Mouse (Mus musculus): Measurements from ENCODE around the gene BC025920.
"Not testable (repeated sequence)": the region's sequence is repeated elsewhere in the genome, so short reads cannot be mapped to it uniquely, and the experiment has no call there.

BC025920 gene

GRCm38 (mm10) chr10:81602741-81603151, 3.3 kb upstream of the BC025920 start:
- intact Hi-C loops (cut with DNase I), result no loop called here

DNA sequence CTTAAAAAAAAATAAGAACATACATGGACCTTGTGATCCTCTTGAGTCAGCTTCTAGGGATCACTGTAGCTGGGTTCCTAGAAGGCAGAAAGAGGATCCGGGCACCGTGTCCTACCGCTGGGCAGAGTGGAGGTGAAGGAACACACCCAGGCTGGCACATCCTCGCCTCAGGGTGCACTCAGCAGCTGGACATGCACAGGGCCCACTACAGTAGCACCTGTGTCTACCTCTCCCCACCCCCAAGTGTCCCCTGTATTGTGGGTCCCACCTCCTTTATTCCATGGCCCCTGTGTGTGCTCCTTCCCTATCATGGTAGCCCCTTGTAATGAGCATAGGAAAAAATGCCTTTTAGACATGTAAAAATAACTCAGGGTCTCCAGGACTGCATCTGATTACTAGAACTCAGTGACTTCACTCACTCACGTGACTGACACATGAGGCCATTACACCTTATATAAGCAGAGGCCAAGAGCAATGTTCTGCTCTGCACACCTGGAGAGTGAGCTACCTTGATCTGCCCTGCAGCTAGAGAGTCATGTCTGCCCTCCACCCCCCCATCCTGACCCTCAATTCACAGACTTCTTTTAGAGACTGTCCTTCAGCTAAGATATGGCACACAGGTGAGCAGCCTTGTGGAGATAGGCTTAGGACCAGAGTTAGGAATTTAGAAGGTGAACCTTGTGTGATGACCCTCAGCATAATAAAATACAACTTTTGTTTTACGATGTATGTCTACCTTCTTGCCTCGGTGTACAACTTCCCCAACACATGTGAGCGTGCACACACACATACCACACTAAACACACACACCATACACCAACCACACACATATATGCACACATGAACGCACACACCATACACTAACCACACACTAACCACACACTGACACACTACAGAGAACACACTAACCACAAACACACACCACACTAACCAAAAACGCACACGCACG, 1.8 kb upstream of the BC025920 start:
- intact Hi-C loops (cut with DNase I), result loop anchor here (2.0 kb wide), 1 partner anchor 39 kb away; no protein-coding TSS in a partner anchor

DNA sequence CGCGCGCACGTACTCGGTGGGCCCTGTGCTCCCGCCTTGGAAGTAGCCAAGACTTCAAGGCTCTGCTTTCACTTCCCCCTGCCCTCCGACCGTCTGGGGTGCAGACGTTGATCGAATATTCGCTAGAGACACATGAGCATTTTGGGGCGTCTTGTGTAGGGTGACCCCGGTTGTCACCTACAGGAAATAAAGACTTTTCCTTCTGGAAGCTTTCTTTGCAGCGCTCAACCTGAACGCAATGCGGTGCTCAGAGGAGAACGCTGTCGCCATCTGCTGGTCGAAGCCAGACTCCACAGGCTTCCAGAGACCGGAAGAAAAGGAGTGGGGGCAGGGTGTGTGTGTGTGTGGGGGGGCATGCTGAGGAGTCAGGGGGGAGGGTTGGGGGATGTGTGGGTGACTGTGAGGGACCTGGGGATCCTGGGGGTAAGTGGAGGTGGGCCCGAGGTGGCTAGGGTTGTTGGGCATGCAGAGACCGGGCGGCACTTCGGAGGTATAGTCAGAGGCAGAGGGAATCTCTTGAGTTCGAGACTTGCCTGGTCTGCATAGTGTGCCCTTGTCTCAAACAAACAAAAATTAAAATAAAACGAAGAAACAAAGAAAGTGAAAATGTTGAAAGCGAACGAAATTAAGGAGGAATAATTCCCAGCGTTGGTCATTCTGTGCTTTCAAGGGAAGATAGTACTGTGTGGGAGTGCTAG, 953 bp upstream of the BC025920 start:
- intact Hi-C loops (cut with DNase I), result loop anchor here (2.0 kb wide), 1 partner anchor 40 kb away; no protein-coding TSS in a partner anchor

DNA sequence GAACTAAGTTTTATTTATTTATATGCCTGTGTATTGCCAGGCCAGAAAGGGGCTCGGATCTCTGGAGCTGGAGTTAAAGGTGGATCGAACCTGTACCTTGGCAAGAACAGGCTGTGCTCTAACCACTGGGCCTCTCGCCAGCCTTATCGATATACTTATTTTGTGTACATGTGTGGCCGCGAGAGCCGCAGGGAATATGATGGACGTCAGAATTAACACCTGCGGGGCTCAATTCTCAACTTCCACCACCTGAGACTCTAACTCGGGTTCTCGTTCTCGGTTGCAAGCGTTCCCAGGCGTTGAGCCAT, 450 bp upstream of the BC025920 start:
- intact Hi-C loops (cut with DNase I), result loop anchor here (2.0 kb wide), 1 partner anchor 41 kb away; no protein-coding TSS in a partner anchor

DNA sequence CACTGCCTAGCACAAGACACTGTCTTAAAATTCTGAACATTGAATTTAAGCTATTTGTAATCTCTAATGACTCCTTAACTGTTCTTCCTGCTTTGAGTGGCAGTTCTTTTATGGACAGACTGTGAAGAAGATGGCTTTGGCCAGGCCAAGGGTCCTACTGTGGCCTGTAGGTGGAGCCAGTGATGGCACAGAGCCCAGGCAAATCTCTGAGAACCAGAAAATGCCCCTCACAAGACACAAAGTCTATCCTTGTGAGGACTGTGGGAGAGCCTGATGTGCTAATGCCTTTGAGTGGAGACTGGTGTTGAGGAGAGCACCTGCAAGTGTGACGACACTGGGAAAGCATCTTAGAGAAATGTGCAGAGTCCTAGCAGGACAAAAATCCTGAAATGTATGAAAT, 2.2 kb downstream of the BC025920 start:
- intact Hi-C loops (cut with DNase I), result no loop called here

- intact Hi-C loops (cut with DNase I), result no loop called here
Measured at GRCm38 (mm10) chr10:81612779-81613178, 6.7 kb downstream of the BC025920 start.

DNA sequence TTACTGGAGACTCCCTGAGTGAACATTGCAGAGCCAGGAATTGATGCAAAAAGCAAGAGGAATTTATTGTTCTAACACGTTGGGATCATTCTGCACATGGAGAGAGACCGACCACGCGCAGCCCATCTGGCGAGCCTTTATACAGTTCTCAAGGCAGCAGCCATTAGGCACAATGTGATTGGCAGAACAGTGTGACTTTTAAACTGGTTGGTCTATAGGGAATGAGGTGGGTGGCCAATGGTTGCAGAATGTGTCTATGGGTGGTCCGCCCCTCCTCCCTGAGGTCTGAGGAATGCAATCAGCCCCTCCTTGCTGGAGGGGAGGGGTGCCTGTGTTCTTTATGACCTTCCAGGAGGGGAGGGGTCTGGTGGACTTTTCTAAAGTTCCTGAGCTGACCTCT, 9.4 kb downstream of the BC025920 start:
- intact Hi-C loops (cut with DNase I), result no loop called here

DNA sequence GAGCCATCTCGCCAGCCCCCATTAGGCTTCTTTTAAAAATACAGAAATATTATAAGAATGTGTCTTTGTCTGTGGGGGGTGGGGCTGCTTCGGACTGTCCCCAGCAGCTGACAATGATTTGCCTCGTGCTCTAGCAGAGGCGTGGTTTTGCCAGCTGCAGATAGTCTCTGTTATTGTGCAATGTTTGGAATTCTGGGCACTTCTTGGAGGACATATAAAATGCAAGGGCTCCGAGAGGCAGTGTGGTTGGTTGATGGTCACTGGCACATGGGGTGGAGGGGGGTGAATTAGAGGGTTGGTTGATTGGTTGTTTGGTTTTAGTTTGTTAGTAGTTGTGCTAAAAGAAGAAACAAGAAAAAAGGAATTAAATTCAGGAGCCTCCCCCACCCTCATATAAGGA, 13.9 kb downstream of the BC025920 start:
- intact Hi-C loops (cut with DNase I), result loop anchor here (10.0 kb wide), 1 partner anchor 1005 kb away; the partner anchor contains the start of genes 1190007I07Rik and Tdg

DNA sequence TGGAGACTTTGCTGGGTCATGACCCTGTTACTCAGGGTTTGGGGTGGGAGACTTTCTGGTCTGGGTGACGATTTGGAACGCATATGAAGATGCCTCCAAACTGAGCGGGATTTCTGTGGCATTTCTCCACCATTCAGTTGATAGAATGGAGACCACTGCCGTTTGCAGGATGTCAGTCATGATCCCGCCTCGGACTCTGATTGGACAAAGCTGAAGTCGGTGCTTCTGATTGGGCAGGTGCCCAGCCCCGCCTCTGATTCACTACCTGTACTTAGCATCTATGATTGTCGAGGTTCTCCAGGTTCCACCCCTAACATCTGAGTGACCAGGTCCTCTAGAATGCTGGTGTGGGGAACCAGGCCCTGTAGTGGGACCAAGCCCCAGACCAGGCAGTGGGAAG, 14.7 kb downstream of the BC025920 start:
- intact Hi-C loops (cut with DNase I), result loop anchor here (10.0 kb wide), 1 partner anchor 1004 kb away; the partner anchor contains the start of genes 1190007I07Rik and Tdg

- intact Hi-C loops (cut with DNase I), result loop anchor here (10.0 kb wide), 1 partner anchor 1001 kb away; the partner anchor contains the start of genes 1190007I07Rik and Tdg
Measured at GRCm38 (mm10) chr10:81623441-81623840, 17.4 kb downstream of the BC025920 start.

DNA sequence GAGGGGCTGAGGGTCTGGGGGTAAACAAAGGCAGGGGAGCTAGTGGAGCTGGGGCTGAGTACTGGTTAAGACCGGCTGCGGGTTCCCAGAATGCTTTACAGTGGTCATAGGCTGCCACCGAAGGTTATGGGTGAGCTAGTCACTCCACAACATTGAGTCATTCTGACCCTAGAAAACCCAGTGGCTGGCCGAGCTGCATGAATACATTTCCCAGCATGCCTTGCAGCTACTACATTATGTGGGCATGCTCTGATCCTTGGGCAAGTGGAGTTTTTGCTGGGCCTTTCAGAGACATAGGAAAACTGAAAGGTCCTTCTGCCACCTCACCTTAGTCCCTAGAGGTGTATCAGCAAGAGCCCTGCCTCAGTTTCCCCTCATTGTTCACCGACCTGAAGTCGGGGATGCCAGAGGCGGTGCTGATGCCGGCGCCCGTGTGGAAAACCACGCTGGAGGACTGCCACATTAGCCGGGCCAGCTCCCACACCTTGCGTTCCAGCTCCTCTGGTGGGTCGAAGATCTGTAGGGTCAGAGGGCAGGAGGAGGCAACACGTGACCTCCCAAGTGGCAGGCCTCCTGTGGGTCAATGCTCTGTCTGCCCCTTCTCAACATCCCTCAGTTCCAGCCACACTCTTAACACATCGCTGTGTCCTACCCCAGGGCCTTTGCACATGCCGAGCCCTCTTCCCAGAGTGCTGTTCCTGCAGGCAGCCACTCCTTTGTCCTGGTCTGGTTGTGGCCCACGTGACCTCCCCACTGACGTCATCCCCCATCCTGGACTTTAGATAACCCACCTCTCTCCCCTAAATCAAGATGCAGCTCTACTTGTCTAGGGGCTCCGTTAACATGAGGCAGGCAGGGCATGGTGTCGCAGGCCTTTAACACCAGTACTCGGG, 20.3 kb downstream of the BC025920 start:
- intact Hi-C loops (cut with DNase I), result loop anchor here (10.0 kb wide), 1 partner anchor 998 kb away; the partner anchor contains the start of genes 1190007I07Rik and Tdg

DNA sequence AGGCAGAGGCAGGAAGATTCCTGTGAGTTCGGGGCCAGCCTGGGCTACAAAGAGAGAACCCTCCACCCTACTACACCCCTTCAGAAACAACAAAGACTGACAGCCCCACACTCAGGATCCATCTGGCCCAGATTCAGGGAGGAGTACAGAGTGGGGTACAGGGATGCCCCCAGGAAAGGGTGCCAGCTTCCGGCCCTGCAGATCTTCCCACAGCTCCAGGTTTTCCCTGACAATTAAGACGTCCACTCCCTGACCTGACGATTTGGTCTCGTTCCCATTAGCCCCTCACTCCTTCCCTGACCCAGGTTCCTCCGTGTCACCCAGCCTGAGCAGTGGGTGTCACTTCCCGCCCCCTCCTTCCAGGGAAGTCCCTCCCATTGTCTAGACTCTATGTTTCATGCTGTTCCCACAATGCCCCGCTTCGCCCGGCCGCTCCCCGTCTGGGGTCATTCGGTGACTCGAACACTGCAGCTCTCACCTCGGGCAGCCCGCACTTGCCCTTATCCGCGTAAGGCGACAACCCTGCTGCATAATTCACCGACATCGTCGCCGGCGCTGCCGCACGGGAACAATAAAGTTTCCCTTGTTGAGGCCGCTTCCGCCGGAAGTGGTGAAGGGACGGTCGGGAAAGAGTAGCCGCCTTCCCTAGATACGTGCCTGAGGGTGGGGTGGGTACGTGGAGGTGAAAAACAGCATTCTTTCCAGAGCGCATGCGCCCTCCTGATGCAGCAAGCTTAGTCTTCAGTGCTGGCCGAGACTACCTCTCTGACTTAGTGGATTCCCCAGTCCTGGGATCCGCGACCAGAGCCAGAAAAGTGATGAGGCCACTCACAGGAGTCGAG, 21.1 kb downstream of the BC025920 start, which contains the start of gene Sirt6:
TSS of gene Sirt6 (minus strand) at position 804 of the 842 bp plus-strand sequence.
- intact Hi-C loops (cut with DNase I), result loop anchor here (10.0 kb wide), 1 partner anchor 998 kb away; the partner anchor contains the start of genes 1190007I07Rik and Tdg

- intact Hi-C loops (cut with DNase I), result loop anchor here (10.0 kb wide), 1 partner anchor 997 kb away; the partner anchor contains the start of genes 1190007I07Rik and Tdg
Measured at GRCm38 (mm10) chr10:81627836-81628220, 21.8 kb downstream of the BC025920 start.

GRCm38 (mm10) chr10:81628390-81628789, 22.3 kb downstream of the BC025920 start, which contains the start of gene Ankrd24:
Gene Ankrd24, plus strand, starts transcription at chr10:81628540.
- intact Hi-C loops (cut with DNase I), result loop anchor here (10.0 kb wide), 1 partner anchor 996 kb away; the partner anchor contains the start of genes 1190007I07Rik and Tdg

GRCm38 (mm10) chr10:81633253-81634099, 27.4 kb downstream of the BC025920 start:
- intact Hi-C loops (cut with DNase I), result no loop called here

DNA sequence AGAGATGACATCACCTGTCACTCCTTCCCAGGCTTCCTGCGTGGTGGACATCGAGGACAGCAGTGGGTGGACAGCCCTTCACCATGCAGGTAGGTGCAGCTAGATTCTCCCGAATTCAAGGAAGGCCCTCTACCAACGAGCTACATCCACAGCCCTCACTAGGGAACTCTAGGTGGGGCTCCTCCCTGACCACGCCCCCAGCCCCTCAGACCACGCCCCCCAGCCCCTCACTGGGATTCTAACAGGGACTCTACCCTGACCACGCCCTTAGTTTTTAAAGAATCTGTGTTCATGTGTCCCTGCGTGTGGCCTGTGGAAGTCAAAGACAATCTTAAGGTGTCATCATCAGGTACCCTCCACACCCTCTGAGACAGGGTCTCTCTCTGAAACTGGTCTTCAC, 30.3 kb downstream of the BC025920 start:
- intact Hi-C loops (cut with DNase I), result no loop called here

DNA sequence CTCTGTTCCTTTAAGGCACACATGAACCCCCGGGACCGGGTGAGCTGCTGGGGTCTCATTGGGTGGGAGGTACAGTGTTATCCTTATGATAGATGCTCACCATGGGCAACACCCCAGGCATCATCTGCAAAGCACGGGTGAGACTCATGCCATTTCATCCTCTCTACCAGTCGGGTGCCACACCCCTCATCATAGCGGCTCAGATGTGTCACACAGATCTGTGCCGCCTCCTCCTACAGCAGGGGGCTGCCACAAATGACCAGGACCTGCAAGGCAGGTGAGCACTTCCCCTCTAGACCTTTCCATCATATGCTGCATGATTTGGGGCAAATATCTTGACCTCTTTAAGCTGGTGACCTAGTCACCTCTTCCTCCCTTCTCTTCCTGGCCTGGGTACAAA, 32.0 kb downstream of the BC025920 start:
- intact Hi-C loops (cut with DNase I), result no loop called here

DNA sequence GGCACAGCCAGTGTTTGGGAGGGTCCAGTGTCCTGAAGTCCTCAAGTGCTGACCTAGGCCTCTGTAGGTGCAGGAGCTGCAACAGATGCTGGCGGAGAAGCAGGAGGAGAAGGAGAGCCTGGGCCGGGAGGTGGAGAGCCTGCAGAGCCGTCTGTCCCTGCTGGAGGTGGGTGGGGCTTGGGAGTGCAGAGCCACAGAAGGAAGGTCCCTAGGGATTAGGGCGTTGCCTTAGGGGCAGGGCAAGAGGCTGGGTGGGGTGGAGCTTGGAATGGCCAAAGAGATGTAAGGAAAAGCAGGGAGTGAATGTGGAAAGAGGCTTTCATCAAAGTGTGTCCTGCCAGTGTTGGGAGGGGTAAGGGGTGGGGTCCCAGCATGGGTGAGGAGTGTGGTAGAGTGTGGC, 34.8 kb downstream of the BC025920 start:
- intact Hi-C loops (cut with DNase I), result not testable (repeated sequence)

DNA sequence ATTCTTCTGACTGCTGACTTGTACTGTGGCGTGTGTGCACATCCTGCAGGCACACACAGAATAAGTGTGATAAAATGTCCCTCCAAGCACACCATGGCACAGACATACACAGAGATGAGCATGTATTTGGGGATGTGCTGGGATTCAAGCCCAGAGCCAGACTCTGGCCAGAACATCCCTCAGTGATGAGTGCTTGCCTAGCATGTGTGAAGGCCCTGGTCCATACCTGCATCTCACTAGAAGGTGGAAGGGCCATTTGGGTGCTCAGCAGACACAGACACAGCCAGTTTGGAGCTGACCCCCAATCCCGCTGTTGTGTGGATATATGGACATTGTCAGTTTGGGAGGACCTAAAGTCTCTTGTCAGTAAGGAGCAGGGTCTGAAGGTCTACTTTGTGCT, 35.5 kb downstream of the BC025920 start:
- intact Hi-C loops (cut with DNase I), result no loop called here
